ENCODE assay signal across 26 mouse cellular contexts in genomic region chr8:64198326-64198725, GRCm38 (mm10). TPM values are rescaled to one million over a fixed set of nuclear protein-coding genes. Genes with fewer than 3 reads are reported as not detected.
DNase-seq lines count a peak whose midpoint lies in the region; ATAC-seq and TF ChIP-seq lines count a peak whose summit lies in the region.
"Had no signal": no experiment of that assay in that cellular context is flagged by ENCODE, and none has a peak within 500 bp of the region (broad histone marks: within the 10 kb centered on the region; RNA-seq: fewer than 3 reads in every experiment).

No protein-coding gene starts in this region.

- intact Hi-C loops in heart, adult 2 months (cut with DNase I), result no loop called here

- H3K4me1 ChIP-seq in heart, embryonic 11.5 days (ENCODE audit: control insufficient read depth, insufficient read depth, low read length), result no peaks in the 10 kb centered on the region
- H3K4me1 ChIP-seq in heart, adult 2 months (ENCODE audit: control insufficient read depth, insufficient read depth, low read length), result no peaks in the 10 kb centered on the region
- H3K4me1 ChIP-seq: embryonic facial prominence, embryonic 13.5 days; embryonic facial prominence, embryonic 15.5 days had no signal

- TF ChIP-seq CTCF in heart, adult 2 months (IDR thresholded peaks at IDR 0.05), result no peak

- no peak overlapping the region for H3K27ac ChIP-seq in heart, embryonic 11.5 days (ENCODE audit: low read depth, low read length)
- H3K27ac ChIP-seq in heart, adult 2 months, result no peak overlapping the region
- H3K27ac ChIP-seq: embryonic facial prominence, embryonic 13.5 days; embryonic facial prominence, embryonic 15.5 days; forebrain, embryonic 10.5 days; forebrain, embryonic 12.5 days had no signal

- peak; percentile 14 for DNase-seq in cerebellum, adult 9-10 months
- no peak for DNase-seq in heart, adult 2 months
- DNase-seq in Muller cell, postnatal 12 days (ENCODE audit: inconsistent ontology term), result peak; percentile 50
- DNase-seq: adrenal gland, adult 2 months; adrenal gland, postnatal 10 days; adrenal gland, postnatal 25 days; B cell, adult 2 months; cerebellum, adult 11-12 months; cerebellum, adult 2 months; cerebellum, adult 9-11 months; cerebellum, postnatal 14 days; cerebellum, postnatal 36 days; embryo, embryonic 11 days had no signal

- no peak for TF ChIP-seq POLR2A in heart, adult 2 months (IDR thresholded peaks at IDR 0.05; ENCODE audit: insufficient read depth, low read depth, low read length)

- no peaks in the 10 kb centered on the region for H3K9me3 ChIP-seq in heart, embryonic 11.5 days (replicated peaks; ENCODE audit: control insufficient read depth, low read length)
- H3K9me3 ChIP-seq: embryonic facial prominence, embryonic 13.5 days; embryonic facial prominence, embryonic 15.5 days; forebrain, embryonic 10.5 days; forebrain, embryonic 12.5 days; G1E had no signal

- no peak overlapping the region for H3K9ac ChIP-seq in heart, embryonic 11.5 days (ENCODE audit: low read depth, low read length)
- H3K9ac ChIP-seq in heart, adult 2 months (ENCODE audit: low read depth, low read length), result no peak overlapping the region
- H3K9ac ChIP-seq: embryonic facial prominence, embryonic 13.5 days; embryonic facial prominence, embryonic 15.5 days; forebrain, embryonic 12.5 days had no signal

- no peaks in the 10 kb centered on the region for H3K36me3 ChIP-seq in heart, embryonic 11.5 days (ENCODE audit: control insufficient read depth, insufficient read depth, low read length)
- no peaks in the 10 kb centered on the region for H3K36me3 ChIP-seq in heart, adult 2 months (ENCODE audit: control insufficient read depth, insufficient read depth, low read length)
- H3K36me3 ChIP-seq: embryonic facial prominence, embryonic 13.5 days; embryonic facial prominence, embryonic 15.5 days; forebrain, embryonic 10.5 days; forebrain, embryonic 12.5 days; G1E had no signal

- 49% methylated on average over 2 of the region's 2 CpGs for WGBS in heart, embryonic 11.5 days (ENCODE audit: insufficient replicate concordance)
- 86% methylated on average over 2 of the region's 2 CpGs for WGBS in heart, adult 2 months

- no peak for TF ChIP-seq EP300 in heart, adult 2 months (IDR thresholded peaks at IDR 0.05; ENCODE audit: insufficient read depth, low read depth, low read length)

- no peaks in the 10 kb centered on the region for H3K79me2 ChIP-seq in heart, adult 2 months (replicated peaks; ENCODE audit: control insufficient read depth, insufficient read depth, low read length)

- ATAC-seq in cerebellum, adult (ENCODE audit: insufficient number of reproducible peaks, low FRiP score, low TSS enrichment), result no peak
- ATAC-seq in heart, embryonic 11.5 days (replicated peaks; ENCODE audit: insufficient number of reproducible peaks, low FRiP score, low TSS enrichment), result peak; percentile 39; the same call in 1 of the 2 replicates
- ATAC-seq: CD4-positive, CD25-positive, alpha-beta regulatory T cell, adult 4 months; forebrain, embryonic 14.5 days; forebrain, embryonic 16.5 days had no signal

- no peaks in the 10 kb centered on the region for H3K27me3 ChIP-seq in heart, embryonic 11.5 days (ENCODE audit: control insufficient read depth, insufficient read depth, low read length)
- no peaks in the 10 kb centered on the region for H3K27me3 ChIP-seq in heart, adult 2 months (ENCODE audit: control insufficient read depth, insufficient read depth, low read length)
- H3K27me3 ChIP-seq: CH12.LX; embryonic facial prominence, embryonic 15.5 days had no signal

- H3K4me2 ChIP-seq in heart, embryonic 11.5 days, result no peak overlapping the region
- H3K4me2 ChIP-seq: embryonic facial prominence, embryonic 13.5 days; embryonic facial prominence, embryonic 15.5 days; forebrain, embryonic 12.5 days had no signal

- no peak overlapping the region for H3K4me3 ChIP-seq in heart, embryonic 11.5 days (ENCODE audit: low read depth, low read length)
- H3K4me3 ChIP-seq in heart, adult 2 months, result no peak overlapping the region
- H3K4me3 ChIP-seq: embryonic facial prominence, embryonic 13.5 days; embryonic facial prominence, embryonic 15.5 days; erythroblast, embryonic 14.5 days; forebrain, embryonic 10.5 days; forebrain, embryonic 12.5 days had no signal

RNA-seq across cellular contexts. Expression of gene Tll1, which starts 7.7 kb away (rescaled TPM):
- polyA plus RNA-seq in heart, embryonic 11.5 days (2014; fragmentation: Nextera tagmentation; extraction: Ambion mirVana), result 1.5 and 1.8 TPM in 2 replicates
- total RNA-seq in heart, adult 2 months (2021), result 1 to 10 TPM in 1 of 2 experiments, under 1 TPM in 1; 0.66 to 1.2 TPM
- 0.29 and 0.41 TPM in 2 replicates for polyA plus RNA-seq in heart, adult 2 months (2012; rRNA removed)
- total RNA-seq: CH12.LX; common myeloid progenitor, adult 5-6 weeks had no signal
- polyA plus RNA-seq: CD4-positive, CD25-positive, alpha-beta regulatory T cell, adult 4 months; erythroblast, embryonic 14.5 days; G1E had no signal

Comparison
In these comparisons a context has a peak if more than half of its experiments do, and no peak if none do; other contexts are left out.
1. DNase-seq: peak in cerebellum, adult 9-10 months (single experiment) and Muller cell, postnatal 12 days (single experiment); none in heart, adult 2 months (0 of 2).